Mouse (Mus musculus) Muller cell, postnatal 12 days (primary cell): Measurements from ENCODE around the gene Polr3c.
"Not testable (repeated sequence)": the region's sequence is repeated elsewhere in the genome, so short reads cannot be mapped to it uniquely, and the experiment has no call there.

Source experiments
- DNase-seq: peaks from one replicate; pipeline ENCODE4 v3.0.0-alpha.2; 2015; ENCODE audit errors: inconsistent ontology term

Gene Polr3c

GRCm38 (mm10) chr3:96727343-96727827, at the start of gene Polr3c, which contains the start of gene Rnf115:
Gene Polr3c, minus strand, starts transcription at chr3:96727628.
Gene Rnf115, plus strand, starts transcription at chr3:96727664.
- peak; percentile 99 for DNase-seq

GRCm38 (mm10) chr3:96777120-96777519, 49.7 kb upstream of the Polr3c start:
- no peak for DNase-seq

GRCm38 (mm10) chr3:96772949-96773348, 45.5 kb upstream of the Polr3c start:
- peak; percentile 7 for DNase-seq

- DNase-seq = no peak
Observed at GRCm38 (mm10) chr3:96769971-96770370, 42.5 kb upstream of the Polr3c start.

GRCm38 (mm10) chr3:96764528-96764927, 37.1 kb upstream of the Polr3c start:
- DNase-seq = no peak

- DNase-seq = no peak
Observed at GRCm38 (mm10) chr3:96759695-96760094, 32.3 kb upstream of the Polr3c start.

GRCm38 (mm10) chr3:96757691-96758090, 30.3 kb upstream of the Polr3c start:
- no peak for DNase-seq

- DNase-seq = no peak
Observed at GRCm38 (mm10) chr3:96755935-96756334, 28.5 kb upstream of the Polr3c start.

GRCm38 (mm10) chr3:96746829-96747228, 19.4 kb upstream of the Polr3c start:
- no peak for DNase-seq

- DNase-seq = no peak
Observed at GRCm38 (mm10) chr3:96744348-96744747, 16.9 kb upstream of the Polr3c start.

GRCm38 (mm10) chr3:96740279-96740678, 12.9 kb upstream of the Polr3c start:
- DNase-seq = not testable (repeated sequence)

GRCm38 (mm10) chr3:96737995-96738394, 10.6 kb upstream of the Polr3c start:
- DNase-seq = no peak

- peak; percentile 57 for DNase-seq
Observed at GRCm38 (mm10) chr3:96737013-96737740, 9.7 kb upstream of the Polr3c start.

- DNase-seq = no peak
Observed at GRCm38 (mm10) chr3:96735200-96735599, 7.8 kb upstream of the Polr3c start.

GRCm38 (mm10) chr3:96733984-96734383, 6.6 kb upstream of the Polr3c start:
- DNase-seq = no peak

GRCm38 (mm10) chr3:96730785-96731184, 3.4 kb upstream of the Polr3c start:
- DNase-seq = no peak

- DNase-seq = no peak
Observed at GRCm38 (mm10) chr3:96729403-96729784, 2.0 kb upstream of the Polr3c start.

- DNase-seq = peak; percentile 34
Observed at GRCm38 (mm10) chr3:96728634-96729402, 1.4 kb upstream of the Polr3c start.

- DNase-seq = peak; percentile 73
Observed at GRCm38 (mm10) chr3:96727828-96728633, 603 bp upstream of the Polr3c start.

GRCm38 (mm10) chr3:96719173-96719572, 8.3 kb downstream of the Polr3c start:
- DNase-seq = no peak

GRCm38 (mm10) chr3:96715854-96716253, 11.6 kb downstream of the Polr3c start:
- no peak for DNase-seq

GRCm38 (mm10) chr3:96714286-96714685, 13.1 kb downstream of the Polr3c start:
- no peak for DNase-seq
